16 mouse cellular contexts compared by ENCODE assay signal in genomic region chr13:48768109-48768508, GRCm38 (mm10).
DNase-seq lines count a peak whose midpoint lies in the region; ATAC-seq and TF ChIP-seq lines count a peak whose summit lies in the region.
"Had no signal": no experiment of that assay in that cellular context is flagged by ENCODE, and none has a peak within 500 bp of the region (broad histone marks: within the 10 kb centered on the region; RNA-seq: fewer than 3 reads in every experiment).

No protein-coding gene starts in this region.

- intact Hi-C loops in left cerebral cortex, postnatal 25 days (cut with DNase I): no loop called here
- intact Hi-C loops in heart, postnatal 36 days (cut with DNase I): no loop called here

- no peaks in the 10 kb centered on the region for H3K27me3 ChIP-seq in embryonic facial prominence, embryonic 14.5 days (replicated peaks; ENCODE audit: control insufficient read depth, insufficient read depth, low read length)
- peaks cover 24% of the 10 kb centered on the region for H3K27me3 ChIP-seq in embryonic facial prominence, embryonic 10.5 days (replicated peaks; ENCODE audit: low read depth, poor library complexity, severe bottlenecking)
- no peaks in the 10 kb centered on the region for H3K27me3 ChIP-seq in neural tube, embryonic 15.5 days (replicated peaks)
- H3K27me3 ChIP-seq: CH12.LX had no signal

- H3K4me3 ChIP-seq in embryonic facial prominence, embryonic 14.5 days (ENCODE audit: low read depth, low read length): no peak overlapping the region
- H3K4me3 ChIP-seq in embryonic facial prominence, embryonic 10.5 days: no peak overlapping the region
- H3K4me3 ChIP-seq in layer of hippocampus, adult 2 months: no peak overlapping the region
- no peak overlapping the region for H3K4me3 ChIP-seq in neural tube, embryonic 15.5 days (replicated peaks)
- H3K4me3 ChIP-seq: erythroblast, embryonic 14.5 days; gastrocnemius, adult 2 months; limb, embryonic 12.5 days had no signal

- 0 out of 2 replicates have a peak, but pooled peaks have one; percentile 30 for ATAC-seq in embryonic facial prominence, embryonic 14.5 days (ENCODE audit: low read depth)
- no peak; the same call in 1 of the 2 replicates for ATAC-seq in neural tube, embryonic 15.5 days (ENCODE audit: low FRiP score)

- H3K27ac ChIP-seq in embryonic facial prominence, embryonic 14.5 days (replicated peaks; ENCODE audit: low read depth, low read length): no peak overlapping the region
- no peak overlapping the region for H3K27ac ChIP-seq in embryonic facial prominence, embryonic 10.5 days (replicated peaks)
- H3K27ac ChIP-seq in layer of hippocampus, adult 2 months: no peak overlapping the region
- 0 out of 2 replicates have a peak overlapping the region, but pooled peaks have one; percentile 23 for H3K27ac ChIP-seq in neural tube, embryonic 15.5 days (replicated peaks)
- H3K27ac ChIP-seq: gastrocnemius, adult 2 months; limb, embryonic 12.5 days had no signal

- H3K9ac ChIP-seq in embryonic facial prominence, embryonic 14.5 days (ENCODE audit: low read depth, low read length): no peak overlapping the region
- no peak overlapping the region for H3K9ac ChIP-seq in neural tube, embryonic 15.5 days (replicated peaks)
- H3K9ac ChIP-seq: limb, embryonic 12.5 days had no signal

- TF ChIP-seq CTCF in layer of hippocampus, adult 2 months (conservative IDR thresholded peaks at IDR 0.05): no peak

- no peaks in the 10 kb centered on the region for H3K36me3 ChIP-seq in embryonic facial prominence, embryonic 14.5 days (ENCODE audit: control insufficient read depth, insufficient read depth, low read length)
- H3K36me3 ChIP-seq in embryonic facial prominence, embryonic 10.5 days (replicated peaks): no peaks in the 10 kb centered on the region
- H3K36me3 ChIP-seq in neural tube, embryonic 15.5 days: no peaks in the 10 kb centered on the region
- H3K36me3 ChIP-seq: limb, embryonic 12.5 days had no signal

- H3K4me2 ChIP-seq in embryonic facial prominence, embryonic 14.5 days (ENCODE audit: low read depth, low read length): no peak overlapping the region
- H3K4me2 ChIP-seq in neural tube, embryonic 15.5 days: no peak overlapping the region
- H3K4me2 ChIP-seq: limb, embryonic 12.5 days had no signal

- H3K9me3 ChIP-seq in embryonic facial prominence, embryonic 14.5 days (ENCODE audit: control insufficient read depth, low read length): no peaks in the 10 kb centered on the region
- no peaks in the 10 kb centered on the region for H3K9me3 ChIP-seq in embryonic facial prominence, embryonic 10.5 days
- no peaks in the 10 kb centered on the region for H3K9me3 ChIP-seq in neural tube, embryonic 15.5 days (replicated peaks)
- H3K9me3 ChIP-seq: limb, embryonic 12.5 days had no signal

- 55% methylated on average over 11 of the region's 11 CpGs for WGBS in embryonic facial prominence, embryonic 14.5 days
- 81% methylated on average over 11 of the region's 11 CpGs for WGBS in embryonic facial prominence, embryonic 10.5 days
- WGBS in neural tube, embryonic 15.5 days: 61% methylated on average over 11 of the region's 11 CpGs

- DNase-seq in embryonic facial prominence, embryonic 14.5 days (ENCODE audit: low spot score): peak; percentile 40
- DNase-seq in embryonic facial prominence, embryonic 10.5 days (ENCODE audit: low spot score): no peak
- peak; percentile 13 to 16 for DNase-seq in left cerebral cortex, postnatal 25 days (ENCODE audit: low spot score in 2 of 2)
- no peak for DNase-seq in left cerebral cortex, adult 8-10 months (ENCODE audit: low spot score in 2 of 2)
- DNase-seq in layer of hippocampus, adult 2 months (ENCODE audit: low spot score in 2 of 2): peak; percentile 13 to 19
- no peak for DNase-seq in spleen, postnatal 14 days (ENCODE audit: low spot score in 2 of 2)
- DNase-seq in heart, postnatal 36 days: no peak
- DNase-seq: cerebellum, adult 2 months; embryo, embryonic 11 days; gastrocnemius, adult 2 months; kidney, adult 18-20 months; kidney, postnatal 36 days had no signal

- no peaks in the 10 kb centered on the region for H3K4me1 ChIP-seq in embryonic facial prominence, embryonic 14.5 days (ENCODE audit: control insufficient read depth, insufficient read depth, low read length)
- H3K4me1 ChIP-seq in embryonic facial prominence, embryonic 10.5 days: peaks cover 12% of the 10 kb centered on the region
- H3K4me1 ChIP-seq in neural tube, embryonic 15.5 days: peaks cover 5% of the 10 kb centered on the region; the same call in 1 of the 2 replicates
- H3K4me1 ChIP-seq: limb, embryonic 12.5 days had no signal

Comparison
In these comparisons a context has a peak if more than half of its experiments do, and no peak if none do; other contexts are left out.
1. DNase-seq: peak in embryonic facial prominence, embryonic 14.5 days (single experiment), left cerebral cortex, postnatal 25 days (2 of 2) and layer of hippocampus, adult 2 months (2 of 2); none in embryonic facial prominence, embryonic 10.5 days (single experiment), left cerebral cortex, adult 8-10 months (0 of 2), spleen, postnatal 14 days (0 of 2) and heart, postnatal 36 days (0 of 2).